Mouse (Mus musculus) intestine, postnatal 0 days (tissue): Measurements from ENCODE around the gene Ppard. TPM values are rescaled to one million over a fixed set of nuclear protein-coding genes. Genes with fewer than 3 reads are reported as not detected.

ENCODE experiments used
- ATAC-seq: fragments of 200-750 bp; cut with Nextera tagmentation; 2 replicates; pipeline ENCODE4 v1.8.0; 2017; ENCODE audit warnings: mild to moderate bottlenecking, moderate TSS enrichment, moderate library complexity
- H3K27ac ChIP-seq: fragments of 300-500 bp; sonication (generic); 2 replicates; pipeline ENCODE4 v1.5.1; 2014; ENCODE audit warnings: mild to moderate bottlenecking, low read depth, low read length, moderate library complexity
- H3K27me3 ChIP-seq: fragments of 300-500 bp; sonication (generic); replicated peaks from 2 replicates; pipeline ENCODE4 v1.6.1; 2014; ENCODE audit warnings: low read length, mixed read lengths; ENCODE audit not compliant: control insufficient read depth, insufficient read depth
- H3K36me3 ChIP-seq: fragments of 300-500 bp; sonication (generic); 2 replicates; pipeline ENCODE4 v1.6.1; 2014; ENCODE audit warnings: mild to moderate bottlenecking, moderate library complexity; ENCODE audit not compliant: control insufficient read depth, insufficient read depth
- H3K4me1 ChIP-seq: fragments of 300-500 bp; sonication (generic); replicated peaks from 2 replicates; pipeline ENCODE4 v1.6.1; 2014; ENCODE audit warnings: antibody characterized with exemption, low read length, mixed read lengths; ENCODE audit not compliant: control insufficient read depth, insufficient read depth
- H3K4me2 ChIP-seq: fragments of 300-500 bp; sonication (generic); replicated peaks from 2 replicates; pipeline ENCODE4 v1.6.1; 2014; ENCODE audit warnings: low read depth, mild to moderate bottlenecking, moderate library complexity
- H3K4me3 ChIP-seq: fragments of 300-500 bp; sonication (generic); 2 replicates; pipeline ENCODE4 v1.5.1; 2014; ENCODE audit warnings: low read depth, low read length
- H3K9ac ChIP-seq: fragments of 300-500 bp; sonication (generic); 2 replicates; pipeline ENCODE4 v1.6.1; 2014; ENCODE audit warnings: mild to moderate bottlenecking, low read depth, low read length
- H3K9me3 ChIP-seq: fragments of 300-500 bp; sonication (generic); 2 replicates; pipeline ENCODE4 v1.6.1; 2016; ENCODE audit warnings: mixed run types; ENCODE audit not compliant: control insufficient read depth
- CTCF ChIP-seq: sonication (generic); IDR thresholded peaks from 2 replicates; pipeline ENCODE4 v1.5.1; 2016; ENCODE audit warnings: low read depth, mild to moderate bottlenecking, control low read depth, antibody characterized with exemption, moderate library complexity
- WGBS: fragments of 180-500 bp; shearing (Covaris S2); extraction: QIAGEN DNeasy Blood & Tissue Kit; methylation state at CpG from one replicate; pipeline ENCODE4 v1.1.7; 2014; 5-methylcytosine and 5-hydroxymethylcytosine counted together
- polyA plus RNA-seq: library from polyadenylated mRNA; unstranded; fragments of >200 nt; fragmentation: Nextera tagmentation; extraction: Ambion mirVana; gene quantifications from 2 replicates; pipeline ENCODE4 v1.2.1, GENCODE M21; 2015

Gene Ppard
- polyA plus RNA-seq, 1 experiment from 2014 or later, result 1.7 TPM

- Histone ChIP-seq H3K4me3 (no peak overlapping the region), H3K9me3 (no peaks in the 10 kb centered on the region), H3K9ac (no peak overlapping the region), H3K4me1 (0 out of 2 replicates have a peak, but pooled peaks cover 3% of the 10 kb centered on the region), H3K36me3 (no peaks in the 10 kb centered on the region; the same call in 1 of the 2 replicates), H3K27ac (no peak overlapping the region), H3K4me2 (no peak overlapping the region), H3K27me3 (no peaks in the 10 kb centered on the region)
- peak; percentile 76 for TF ChIP-seq CTCF
- 78% methylated on average over 3 of the region's 3 CpGs for WGBS
- no peak for ATAC-seq
Observed at GRCm38 (mm10) chr17:28274739-28275138, 42.2 kb downstream of the Ppard start.

- H3K4me2 ChIP-seq, result no peak overlapping the region
- no peaks in the 10 kb centered on the region; the same call in 1 of the 2 replicates for H3K36me3 ChIP-seq
- H3K27me3 ChIP-seq, result no peaks in the 10 kb centered on the region
- no peaks in the 10 kb centered on the region for H3K9me3 ChIP-seq
- H3K9ac ChIP-seq, result no peak overlapping the region
- H3K27ac ChIP-seq, result no peak overlapping the region
- no peaks in the 10 kb centered on the region for H3K4me1 ChIP-seq
- no peak overlapping the region for H3K4me3 ChIP-seq
- no peak for TF ChIP-seq CTCF
- ATAC-seq, result no peak
- 82% methylated on average over 14 of the region's 14 CpGs for WGBS
Observed at GRCm38 (mm10) chr17:28277226-28277625, 44.7 kb downstream of the Ppard start.

- H3K4me1 ChIP-seq, result no peaks in the 10 kb centered on the region
- no peak overlapping the region for H3K4me3 ChIP-seq
- H3K4me2 ChIP-seq, result no peak overlapping the region
- no peaks in the 10 kb centered on the region for H3K27me3 ChIP-seq
- no peaks in the 10 kb centered on the region; the same call in 1 of the 2 replicates for H3K36me3 ChIP-seq
- no peak for ATAC-seq
- no peaks in the 10 kb centered on the region for H3K9me3 ChIP-seq
- H3K27ac ChIP-seq, result no peak overlapping the region
- TF ChIP-seq CTCF, result no peak
- WGBS, result 61% methylated on average over 10 of the region's 10 CpGs
- no peak overlapping the region for H3K9ac ChIP-seq
Observed at GRCm38 (mm10) chr17:28277721-28278120, 45.2 kb downstream of the Ppard start.

GRCm38 (mm10) chr17:28278156-28278555, 45.7 kb downstream of the Ppard start:
- Histone ChIP-seq H3K27me3 (no peaks in the 10 kb centered on the region), H3K9me3 (no peaks in the 10 kb centered on the region), H3K9ac (no peak overlapping the region), H3K36me3 (no peaks in the 10 kb centered on the region; the same call in 1 of the 2 replicates), H3K4me1 (no peaks in the 10 kb centered on the region), H3K4me2 (no peak overlapping the region), H3K27ac (no peak overlapping the region), H3K4me3 (no peak overlapping the region)
- no peak for TF ChIP-seq CTCF
- WGBS, result 63% methylated on average over 3 of the region's 3 CpGs
- no peak for ATAC-seq

- H3K27me3 ChIP-seq, result no peaks in the 10 kb centered on the region
- no peaks in the 10 kb centered on the region; the same call in 1 of the 2 replicates for H3K36me3 ChIP-seq
- ATAC-seq, result no peak
- H3K27ac ChIP-seq, result no peak overlapping the region
- no peak for TF ChIP-seq CTCF
- WGBS, result 55% methylated on average over 4 of the region's 4 CpGs
- no peak overlapping the region for H3K9ac ChIP-seq
- no peaks in the 10 kb centered on the region for H3K9me3 ChIP-seq
- 0 out of 2 replicates have a peak, but pooled peaks cover 3% of the 10 kb centered on the region for H3K4me1 ChIP-seq
- no peak overlapping the region for H3K4me2 ChIP-seq
- no peak overlapping the region for H3K4me3 ChIP-seq
Observed at GRCm38 (mm10) chr17:28279236-28279635, 46.7 kb downstream of the Ppard start.

- WGBS, result 70% methylated on average over 15 of the region's 15 CpGs
- Histone ChIP-seq H3K36me3 (no peaks in the 10 kb centered on the region; the same call in 1 of the 2 replicates), H3K4me3 (no peak overlapping the region), H3K9ac (no peak overlapping the region), H3K4me2 (no peak overlapping the region), H3K4me1 (0 out of 2 replicates have a peak, but pooled peaks cover 3% of the 10 kb centered on the region), H3K27me3 (no peaks in the 10 kb centered on the region), H3K9me3 (no peaks in the 10 kb centered on the region), H3K27ac (no peak overlapping the region)
- ATAC-seq, result no peak
- no peak for TF ChIP-seq CTCF
Observed at GRCm38 (mm10) chr17:28279780-28280422, 47.4 kb downstream of the Ppard start.
